Mouse (Mus musculus) cerebellum, postnatal 4 days (tissue): ENCODE measurements around the gene Irs1.

Source experiments
- DNase-seq, 2 experiments: peaks; one replicate each; pipeline ENCODE4 v3.0.0; 2022; ENCODE audit warnings: low spot score in 2 of 2, mixed read lengths in 1 of 2

Irs1 gene

DNA sequence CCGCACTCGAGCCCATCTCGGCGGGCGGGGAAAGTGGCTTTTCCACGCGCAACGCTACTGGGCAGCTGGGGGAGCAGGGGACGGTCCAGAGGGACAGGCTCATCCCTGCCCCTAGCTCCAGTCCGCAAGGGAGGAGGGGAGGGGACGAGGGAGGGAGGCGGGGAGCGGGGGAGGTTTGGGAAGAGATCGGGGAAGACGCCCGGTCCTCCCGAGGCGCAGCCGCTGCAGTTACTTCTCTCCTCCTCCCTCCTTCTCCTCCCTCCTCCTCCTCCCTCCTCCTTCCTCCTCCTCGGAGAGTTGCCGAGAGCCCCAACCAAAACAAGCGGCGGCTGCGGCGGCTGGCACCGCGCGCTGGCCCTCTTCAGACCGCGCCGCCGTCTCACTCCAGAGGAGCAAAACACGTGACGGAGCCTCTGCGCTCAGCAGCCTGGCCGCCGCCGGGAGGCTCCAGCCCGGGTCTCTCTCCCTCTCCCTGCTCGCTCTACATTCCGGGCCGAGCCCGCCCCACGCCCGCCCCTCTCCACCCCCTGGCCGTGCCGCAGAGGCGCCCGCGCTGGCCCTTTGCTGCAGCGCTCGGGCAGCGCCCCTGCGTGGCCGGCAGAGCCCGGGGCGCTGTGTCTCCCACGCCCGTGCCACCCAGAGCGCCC, at the start of gene Irs1:
Gene Irs1 (minus strand): TSS at position 266 of the 647 bp plus-strand sequence.
- peak; percentile 65 to 80 for DNase-seq

DNA sequence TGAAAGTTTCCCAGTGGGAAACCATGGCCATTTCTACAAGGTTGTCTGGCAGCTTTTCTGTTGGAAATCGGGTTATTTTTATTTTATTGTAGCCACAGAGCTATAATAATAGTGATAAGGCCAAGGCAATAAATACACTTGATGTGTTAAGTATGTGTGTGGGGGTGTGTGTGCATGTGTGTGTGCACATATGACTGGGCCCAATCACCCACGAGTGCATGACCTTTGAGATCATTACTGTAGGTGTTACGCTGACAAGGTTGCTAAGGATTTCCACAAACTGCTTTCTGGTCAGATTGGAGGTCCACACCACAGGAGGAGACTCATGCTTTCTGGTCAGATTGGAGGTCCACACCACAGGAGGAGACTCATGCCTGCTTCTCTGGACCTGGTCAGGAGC, 43.3 kb upstream of the Irs1 start:
- DNase-seq: no peak

DNA sequence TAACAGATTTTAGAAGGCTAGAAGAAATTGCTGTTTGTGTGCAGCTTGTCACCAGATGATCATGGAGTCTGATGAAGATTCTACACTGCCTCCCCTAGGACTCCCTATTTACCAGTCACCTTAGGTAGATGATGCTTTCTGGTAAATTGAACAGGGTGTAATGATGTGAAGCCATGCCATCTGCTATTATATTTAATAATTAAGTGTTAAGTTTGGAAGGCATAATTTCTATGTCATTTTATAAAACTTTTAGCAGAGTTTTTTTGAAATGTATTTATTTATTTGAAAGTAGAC, 38.7 kb upstream of the Irs1 start:
- no peak for DNase-seq

DNA sequence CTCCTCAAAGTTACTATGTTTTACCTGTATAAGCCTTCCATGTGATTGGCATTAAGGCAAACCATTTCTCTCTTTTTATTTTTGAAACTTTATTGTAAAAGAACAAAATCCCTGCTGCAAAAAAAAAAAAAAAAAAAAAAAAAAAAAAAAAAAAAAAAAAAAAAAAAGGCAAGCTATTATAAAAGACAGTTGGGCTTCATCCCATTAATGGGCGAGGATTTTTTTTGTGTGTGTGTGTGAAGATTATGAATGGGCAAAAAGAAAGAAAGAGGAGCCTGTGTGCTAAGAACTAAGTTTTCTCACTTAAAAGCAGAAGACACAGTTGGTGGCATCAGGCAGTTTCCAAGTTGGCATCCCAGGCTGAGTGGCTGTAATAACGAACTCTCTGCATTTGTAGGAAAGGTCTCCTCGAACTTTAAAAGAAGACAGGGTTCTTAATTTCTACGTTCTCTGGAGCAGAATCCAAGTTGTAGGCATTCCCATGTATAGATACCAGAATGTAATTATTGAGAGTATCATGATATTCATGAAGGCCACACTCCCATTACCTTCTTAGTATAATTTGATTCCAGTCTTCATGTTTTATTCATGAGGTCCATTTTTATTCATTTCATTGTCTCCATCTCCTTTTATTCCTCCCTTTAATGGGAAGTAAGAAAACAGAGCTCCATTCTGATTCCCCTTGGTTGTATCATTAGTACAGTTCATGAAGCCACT, 38.2 kb upstream of the Irs1 start:
- no peak for DNase-seq

DNA sequence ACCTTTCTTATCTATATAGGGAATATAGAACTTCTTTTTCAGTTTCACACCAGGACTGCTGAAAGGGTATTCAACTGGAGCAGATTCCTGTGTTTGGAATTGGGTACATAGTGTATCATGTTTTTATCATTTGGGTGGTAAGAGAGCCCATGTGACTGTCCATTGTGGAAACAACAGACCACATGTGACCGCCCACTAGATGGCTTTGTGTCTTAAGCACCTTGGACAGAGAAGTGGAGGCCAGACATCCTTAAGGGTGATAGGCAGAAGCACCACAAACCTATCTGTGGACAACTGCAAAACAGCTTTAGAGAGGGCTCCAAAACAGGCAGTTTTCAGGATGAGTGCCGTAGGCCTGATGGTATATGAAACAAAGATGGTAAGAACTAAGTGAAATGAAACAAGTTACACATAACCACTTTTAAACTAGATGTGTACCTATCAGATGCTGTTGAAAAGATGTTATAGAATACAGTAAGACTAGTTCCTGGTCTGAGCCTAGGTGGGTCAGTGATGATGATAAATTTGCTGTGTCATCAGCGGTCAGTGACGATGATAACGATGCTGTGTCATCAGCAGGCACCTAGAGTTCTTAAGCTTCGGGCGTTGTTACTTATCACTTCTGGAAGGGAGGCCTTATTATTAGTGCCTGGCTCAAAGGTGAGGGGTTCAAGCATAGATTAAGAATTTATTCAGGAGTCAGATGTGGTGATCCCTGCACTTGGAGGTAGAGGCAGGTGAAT, 37.0 kb upstream of the Irs1 start:
- no peak for DNase-seq

DNA sequence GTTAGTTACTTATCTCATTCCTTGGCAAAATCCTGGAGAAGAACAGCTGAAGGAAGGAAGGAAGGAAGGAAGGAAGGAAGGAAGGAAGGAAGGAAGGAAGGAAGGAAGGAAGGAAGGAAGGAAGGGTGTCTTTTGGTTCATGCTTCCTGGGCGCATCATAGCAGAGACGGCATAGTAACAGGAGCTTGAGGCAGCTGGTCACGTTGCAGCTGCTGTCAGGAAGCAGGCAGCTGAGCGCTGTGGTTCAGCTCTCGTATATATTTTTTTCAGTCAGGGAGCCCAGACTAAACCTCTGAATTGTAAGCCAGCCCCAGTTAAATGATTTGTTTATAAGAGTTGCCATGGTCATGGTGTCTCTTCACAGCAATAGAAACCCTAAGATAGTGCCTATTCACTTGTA, 34.9 kb upstream of the Irs1 start:
- DNase-seq: no peak

DNA sequence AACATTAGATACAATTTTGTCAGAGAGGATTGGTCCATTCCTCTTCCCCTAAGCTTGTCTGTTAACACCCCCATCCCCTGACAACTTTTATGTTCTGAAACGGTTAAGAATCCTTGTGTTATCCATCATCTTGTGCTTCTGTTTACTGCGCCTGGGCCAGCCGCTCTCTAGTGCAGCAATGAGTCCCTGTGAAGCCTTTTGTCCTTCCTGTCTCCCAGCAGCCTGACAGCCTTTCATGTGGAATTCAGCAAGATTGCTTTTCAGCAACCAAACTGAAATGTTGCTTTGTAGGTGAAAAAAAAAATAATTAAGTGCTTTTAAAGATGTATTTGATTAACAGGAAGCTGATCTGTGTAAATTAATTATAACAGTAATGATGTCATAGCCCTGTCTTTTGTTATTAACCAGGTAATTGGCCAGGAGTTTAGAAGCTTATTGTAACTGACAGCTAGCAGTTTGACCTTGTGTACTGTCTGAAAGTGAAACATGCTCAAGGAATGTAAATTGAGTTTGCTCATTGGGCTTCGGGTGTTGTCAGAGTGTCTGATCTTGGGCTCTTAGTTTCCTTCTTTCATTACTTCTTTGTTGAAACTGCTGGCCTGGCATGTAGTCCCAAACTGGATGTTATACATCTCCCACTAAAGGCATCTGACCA, 33.0 kb upstream of the Irs1 start:
- no peak for DNase-seq

DNA sequence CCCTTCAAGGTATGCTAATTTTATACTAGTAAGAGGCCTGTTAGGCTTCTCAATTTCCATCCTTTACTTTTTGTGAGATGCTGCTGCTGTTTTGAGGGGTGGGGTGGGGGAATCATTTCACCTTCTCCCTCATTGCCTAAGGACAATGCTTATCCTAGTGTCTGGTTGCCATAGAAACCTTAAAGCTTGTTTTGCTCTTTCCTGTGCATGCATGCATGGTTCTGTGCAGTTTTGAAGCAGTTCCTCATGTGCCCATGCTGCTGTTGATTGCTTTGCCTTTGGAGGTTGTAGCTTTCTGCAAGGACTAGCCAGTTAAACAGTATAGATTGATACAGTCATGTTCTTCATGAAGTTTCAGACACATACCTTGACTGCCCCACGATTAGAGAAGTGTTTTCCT, 30.2 kb upstream of the Irs1 start:
- no peak for DNase-seq

DNA sequence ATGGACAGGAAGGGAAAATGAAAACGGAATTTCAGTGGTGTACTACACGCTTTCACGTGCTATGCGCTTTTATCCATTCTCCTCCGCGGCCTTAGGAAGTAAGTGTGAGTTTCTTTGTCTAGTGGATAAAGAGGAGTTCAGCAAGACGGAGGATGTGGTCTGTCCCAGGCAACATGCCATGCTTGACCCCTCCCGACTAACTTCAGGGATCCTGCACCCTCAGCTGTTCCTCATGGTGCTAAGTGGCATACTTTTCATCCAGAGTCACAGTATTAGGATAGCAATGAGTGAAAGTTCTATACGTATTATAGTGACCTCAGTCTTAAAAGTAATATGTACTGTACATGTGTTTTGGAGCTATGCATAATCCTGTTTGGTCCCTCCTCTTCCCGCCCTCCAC, 29.6 kb upstream of the Irs1 start:
- no peak for DNase-seq

DNA sequence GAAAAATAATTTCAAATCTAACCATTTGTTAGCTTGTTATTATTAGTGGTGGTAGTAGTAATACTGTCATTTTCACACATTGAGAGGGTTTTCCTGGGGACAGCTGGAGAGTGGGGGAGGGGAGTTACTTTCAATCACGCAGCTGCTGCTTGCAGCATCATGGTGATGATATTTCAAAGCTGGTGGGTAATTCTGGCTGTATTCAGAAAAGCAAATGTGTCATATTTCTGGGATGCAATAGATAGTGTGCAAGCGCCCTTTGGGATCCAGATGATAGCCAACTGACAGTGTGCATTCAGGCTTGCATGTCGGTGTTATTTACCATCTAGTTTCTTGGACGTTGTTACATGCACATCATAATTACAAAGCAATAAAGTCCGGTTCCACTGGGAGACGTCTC, 29.2 kb upstream of the Irs1 start:
- peak in 1 of 2 experiments; percentile 21 for DNase-seq

DNA sequence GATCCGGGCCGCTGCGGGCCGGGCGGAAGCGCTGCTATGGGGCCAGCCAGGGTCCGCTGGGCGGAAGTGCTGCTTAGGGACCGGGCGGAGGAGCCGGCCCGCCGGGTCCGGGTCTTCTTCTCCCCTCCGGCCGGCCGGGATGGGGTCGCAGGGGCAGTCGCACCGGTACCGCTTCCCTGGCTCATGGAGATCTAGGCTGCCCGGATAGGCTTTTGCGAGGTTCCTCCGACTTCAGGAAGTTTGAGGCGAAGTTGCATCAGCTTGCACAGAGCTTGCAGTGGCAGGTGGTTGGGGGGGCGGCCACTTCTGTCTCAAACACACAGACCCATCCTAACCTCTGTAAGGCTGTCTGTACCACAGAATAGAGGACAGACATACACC, 25.5 kb upstream of the Irs1 start:
- DNase-seq: no peak

DNA sequence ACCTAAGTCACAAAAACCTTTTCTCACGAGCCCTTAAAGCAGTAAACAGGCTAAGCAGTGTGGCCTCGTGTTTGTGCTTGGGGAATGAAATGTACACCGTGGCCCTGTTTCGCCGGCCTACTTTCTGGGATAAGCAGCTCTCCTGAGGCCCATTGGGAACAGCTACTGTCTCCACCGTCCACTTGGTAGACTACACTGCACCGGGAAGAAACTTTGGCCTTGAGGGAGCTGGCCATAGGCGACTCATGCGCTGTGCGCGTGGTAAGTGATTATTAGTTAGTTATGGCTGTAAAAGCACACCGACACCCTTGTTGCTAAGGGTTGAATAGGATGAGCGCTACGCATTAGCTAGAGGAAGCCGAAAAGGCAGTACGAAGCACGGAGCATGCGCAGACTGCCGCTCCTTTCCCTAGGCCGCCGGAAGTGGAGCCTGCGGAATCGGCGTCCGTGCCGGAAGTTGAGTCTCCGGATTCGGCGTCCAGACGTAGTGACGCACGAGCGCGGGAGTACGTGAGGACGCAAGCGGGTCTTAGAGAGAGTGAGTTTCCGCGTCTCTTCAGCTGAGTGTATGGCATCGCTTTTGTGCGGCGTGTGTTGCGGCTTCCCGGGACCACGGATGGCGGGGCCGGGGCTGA, 25.0 kb upstream of the Irs1 start, which contains the start of gene Rhbdd1:
Gene Rhbdd1 (plus strand): TSS at position 342 of the 635 bp plus-strand sequence.
- peak; percentile 94 to 98 for DNase-seq

DNA sequence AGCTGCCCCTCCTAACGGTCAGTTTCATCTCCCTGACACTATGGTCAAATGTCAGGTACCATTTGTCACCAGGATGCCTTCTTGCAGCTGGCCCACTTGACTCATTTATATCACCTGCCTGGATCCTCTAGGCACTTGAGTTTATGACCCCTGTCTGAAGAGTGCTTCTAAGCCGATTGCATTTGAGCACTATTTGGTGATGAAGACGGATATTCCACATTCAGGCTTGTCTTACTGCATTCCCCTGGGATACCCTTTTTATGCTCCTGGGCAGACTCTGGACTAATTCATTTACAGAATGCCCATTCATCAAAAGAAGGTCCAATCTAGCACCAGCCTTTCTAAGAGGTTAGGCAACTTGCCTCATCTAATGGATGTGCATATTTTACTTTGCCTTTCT, 13.3 kb upstream of the Irs1 start:
- no peak for DNase-seq

DNA sequence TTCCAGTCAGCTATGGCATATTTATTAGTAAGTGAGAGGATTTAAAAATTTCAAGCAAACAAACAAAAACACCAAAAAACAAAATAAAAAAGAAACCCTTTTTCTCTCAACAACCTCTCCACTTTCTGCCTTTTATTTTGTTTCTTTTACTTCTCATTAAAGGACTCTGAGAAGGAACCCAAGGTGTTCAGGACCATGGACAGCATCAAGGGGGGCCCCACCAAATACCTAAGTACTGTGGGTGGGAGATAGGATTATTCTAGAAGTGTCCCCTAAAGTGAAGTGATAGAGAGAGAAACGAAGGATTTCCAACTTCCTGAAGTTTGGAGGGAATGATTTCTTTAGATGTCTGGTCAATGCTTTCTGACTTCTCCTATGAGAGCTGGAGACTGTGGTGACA, 7.4 kb upstream of the Irs1 start:
- no peak for DNase-seq

DNA sequence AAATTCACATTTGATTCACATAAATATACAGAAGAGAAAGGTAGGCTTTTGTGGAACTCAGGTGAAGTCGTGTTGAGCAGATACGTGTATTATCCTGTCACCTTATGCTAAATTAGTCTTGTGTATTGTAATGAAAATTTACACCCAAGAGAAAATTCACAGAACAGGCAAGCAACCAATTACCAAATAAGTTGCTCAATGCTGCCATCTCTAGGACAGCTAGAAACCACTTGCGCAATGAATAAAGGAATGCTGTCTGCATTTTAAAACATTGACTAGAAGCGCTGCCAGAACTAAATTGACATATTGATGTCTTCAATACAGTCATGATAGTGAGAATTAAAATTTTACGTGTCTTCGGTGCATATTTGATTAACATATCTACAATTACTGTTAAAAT, 2.9 kb upstream of the Irs1 start:
- peak in 1 of 2 experiments; percentile 18 for DNase-seq

DNA sequence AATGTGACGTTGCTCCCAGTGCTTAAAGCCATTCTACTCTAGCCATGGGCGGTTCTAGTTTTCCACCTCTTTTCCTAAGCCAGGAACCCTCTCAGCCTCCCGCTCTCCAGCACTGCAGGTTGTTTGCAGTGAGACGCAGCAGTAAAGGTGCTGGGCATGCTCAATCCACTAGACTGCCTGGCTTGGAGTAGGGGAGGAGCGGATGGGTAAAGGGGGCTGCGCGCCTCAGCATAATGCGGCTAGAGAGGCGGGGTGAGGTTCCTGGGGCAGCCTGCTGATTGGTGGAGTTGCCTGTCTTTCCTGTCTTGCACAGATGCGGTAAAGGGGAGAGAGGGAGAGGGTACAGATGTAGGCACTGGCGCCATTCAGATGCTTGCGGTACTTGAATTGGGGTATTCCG, 1.6 kb upstream of the Irs1 start:
- DNase-seq: peak; percentile 56 to 74

DNA sequence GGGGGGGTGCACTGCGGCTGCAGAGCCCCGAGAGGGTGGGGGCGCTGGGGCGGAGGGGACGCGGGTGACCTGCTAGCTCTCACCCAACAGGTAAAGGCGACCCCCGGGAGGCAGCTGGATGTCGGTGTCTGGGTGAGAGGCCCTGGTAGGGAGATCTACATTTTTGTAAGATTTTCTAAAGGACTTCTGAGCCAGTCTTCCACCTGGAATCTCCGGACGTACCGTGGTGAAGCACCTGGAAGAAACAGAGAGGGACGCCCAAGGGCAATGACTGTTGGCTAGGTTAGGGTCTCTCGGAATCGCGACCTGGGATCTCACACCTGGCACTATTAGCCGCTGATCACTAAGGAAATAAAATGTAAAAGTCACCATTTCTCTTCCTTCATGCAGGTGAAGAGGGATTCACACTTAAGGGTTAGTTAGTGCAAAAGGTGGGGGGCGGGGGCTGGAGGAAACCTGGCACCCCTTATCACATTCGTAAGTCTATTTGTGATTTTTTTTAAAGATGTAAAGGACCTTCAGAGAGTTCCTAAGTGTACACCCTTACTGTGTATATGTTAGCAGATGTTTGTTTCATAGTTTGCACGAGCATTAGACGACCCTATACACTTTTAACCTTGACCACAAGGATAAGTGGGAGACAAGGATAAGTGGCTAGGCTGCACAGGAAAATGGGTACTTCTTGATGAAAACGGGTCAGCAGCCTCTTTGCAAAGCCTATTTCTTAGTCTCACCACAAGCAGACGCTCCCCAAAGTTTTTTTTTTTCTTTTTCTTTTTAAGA, 905 bp upstream of the Irs1 start:
- DNase-seq: no peak

DNA sequence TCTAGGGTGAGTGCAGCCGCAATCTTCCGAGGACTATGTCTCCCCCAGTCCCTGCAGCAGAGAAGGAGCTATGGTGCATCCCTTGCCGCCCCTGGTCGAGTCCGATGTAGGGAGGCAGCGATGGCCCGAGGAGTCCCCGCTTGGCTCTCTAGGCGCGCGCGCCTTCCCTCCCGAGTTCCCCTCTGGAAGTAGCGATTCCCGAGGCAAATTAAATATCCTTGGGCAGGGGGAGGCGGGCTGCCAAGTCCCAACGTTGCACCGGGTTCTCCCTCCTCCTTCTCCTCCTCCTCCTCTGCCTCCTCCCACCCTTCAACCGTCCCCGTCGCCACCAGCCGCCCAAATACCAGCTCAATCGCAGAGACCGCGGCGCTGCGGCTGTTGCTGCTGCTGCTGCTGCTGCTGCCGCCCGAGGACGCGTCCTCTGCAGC, 479 bp downstream of the Irs1 start:
- peak; percentile 64 to 79 for DNase-seq

DNA sequence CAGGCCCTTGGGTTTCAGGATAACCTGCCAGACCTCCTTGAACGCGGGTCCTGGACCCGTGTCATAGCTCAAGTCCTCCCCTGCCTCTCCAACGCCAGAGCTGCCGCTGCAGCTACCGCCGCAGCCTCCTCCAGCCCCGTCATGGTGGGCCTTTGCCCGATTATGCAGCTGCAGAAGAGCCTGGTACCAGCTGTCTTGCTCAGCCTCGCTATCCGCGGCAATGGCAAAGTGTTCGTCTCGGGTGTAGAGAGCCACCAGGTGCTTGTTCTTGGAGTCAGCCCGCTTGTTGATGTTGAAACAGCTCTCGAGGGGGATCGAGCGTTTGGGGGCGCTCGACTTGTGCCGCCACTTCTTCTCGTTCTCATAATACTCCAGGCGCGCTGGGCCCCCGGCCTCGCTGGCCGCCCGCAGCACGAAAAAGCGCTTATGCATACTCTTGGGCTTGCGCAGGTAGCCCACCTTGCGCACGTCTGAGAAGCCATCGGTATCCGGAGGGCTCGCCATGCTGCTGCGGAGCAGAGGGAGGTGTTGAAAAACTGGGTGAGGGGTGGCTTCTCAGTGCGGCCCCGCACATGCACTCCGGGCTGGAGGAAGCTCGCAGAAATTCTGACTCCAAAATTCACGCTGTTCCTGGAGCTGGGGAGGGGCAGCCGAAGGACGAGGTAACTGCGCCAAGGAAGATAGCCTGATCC, 1.1 kb downstream of the Irs1 start:
- peak in 1 of 2 experiments; percentile 58 for DNase-seq
